Mouse (Mus musculus) left cerebral cortex, adult 18-20 months (tissue): ENCODE data around the gene Naglu. TPM values are rescaled to one million over a fixed set of nuclear protein-coding genes. Genes with fewer than 3 reads are reported as not detected.
A peak's percentile ranks its signal among the peaks of the same experiment; 100 is the strongest.

ENCODE experiments used
- DNase-seq, 2 experiments: peaks; one replicate each; pipeline ENCODE4 v3.0.0; 2021 to 2022; ENCODE audit warnings: low spot score in 2 of 2, mixed read lengths in 1 of 2
- total RNA-seq, 2 experiments: library from RNA; stranded (reverse); gene quantifications; 2 replicates each; pipeline ENCODE4 v1.2.3; 2021

Gene Naglu
- total RNA-seq, 2 experiments from 2014 or later: 7.0 to 7.9 TPM

- no peak for DNase-seq
Measured at GRCm38 (mm10) chr11:101055418-101055817, 14.4 kb upstream of the Naglu start.

- no peak for DNase-seq
Measured at GRCm38 (mm10) chr11:101056885-101057284, 12.9 kb upstream of the Naglu start.

GRCm38 (mm10) chr11:101057860-101058259, 12.0 kb upstream of the Naglu start:
- DNase-seq: peak; percentile 79 to 92

GRCm38 (mm10) chr11:101058726-101059125, 11.1 kb upstream of the Naglu start:
- DNase-seq: peak in 1 of 2 experiments; percentile 1

- no peak for DNase-seq
Measured at GRCm38 (mm10) chr11:101059473-101059872, 10.3 kb upstream of the Naglu start.

GRCm38 (mm10) chr11:101060126-101060525, 9.7 kb upstream of the Naglu start:
- DNase-seq: peak; percentile 63 to 76

GRCm38 (mm10) chr11:101061049-101061448, 8.8 kb upstream of the Naglu start:
- no peak for DNase-seq

GRCm38 (mm10) chr11:101062165-101062884, 7.5 kb upstream of the Naglu start:
- peak in 1 of 2 experiments; percentile 36 for DNase-seq

- peak in 1 of 2 experiments; percentile 3 for DNase-seq
Measured at GRCm38 (mm10) chr11:101062971-101063675, 6.7 kb upstream of the Naglu start.

- peak in 1 of 2 experiments; percentile 58 for DNase-seq
Measured at GRCm38 (mm10) chr11:101063676-101064327, 6.0 kb upstream of the Naglu start.

- no peak for DNase-seq
Measured at GRCm38 (mm10) chr11:101064462-101064861, 5.3 kb upstream of the Naglu start.

- no peak for DNase-seq
Measured at GRCm38 (mm10) chr11:101065002-101065401, 4.8 kb upstream of the Naglu start.

- DNase-seq: peak; percentile 76 to 77
Measured at GRCm38 (mm10) chr11:101066549-101067412, 3.0 kb upstream of the Naglu start.

- DNase-seq: no peak
Measured at GRCm38 (mm10) chr11:101070189-101070527, 346 bp downstream of the Naglu start.

GRCm38 (mm10) chr11:101070987-101071386, 1.2 kb downstream of the Naglu start:
- DNase-seq: no peak

GRCm38 (mm10) chr11:101071810-101072428, 2.1 kb downstream of the Naglu start:
- no peak for DNase-seq

- DNase-seq: no peak
Measured at GRCm38 (mm10) chr11:101078121-101078520, 8.3 kb downstream of the Naglu start, which contains the start of gene Hsd17b1. Gene Hsd17b1 (plus strand): TSS chr11:101078411.

- no peak for DNase-seq
Measured at GRCm38 (mm10) chr11:101079746-101080145, 9.9 kb downstream of the Naglu start.

GRCm38 (mm10) chr11:101080421-101080820, 10.6 kb downstream of the Naglu start:
- no peak for DNase-seq

- no peak for DNase-seq
Measured at GRCm38 (mm10) chr11:101081659-101082058, 11.8 kb downstream of the Naglu start.
